Comparison of ENCODE assay signal across 7 mouse cellular contexts in genomic region chr9:43116134-43116996, GRCm38 (mm10). TPM values are rescaled to one million over a fixed set of nuclear protein-coding genes. Genes with fewer than 3 reads are reported as not detected.
DNase-seq lines count a peak whose midpoint lies in the region; ATAC-seq and TF ChIP-seq lines count a peak whose summit lies in the region.

Gene Tmem136, minus strand, starts transcription at chr9:43116570.

- H3K27me3 ChIP-seq in hindbrain, embryonic 15.5 days = no peaks in the 10 kb centered on the region
- H3K27me3 ChIP-seq in small intestine, adult 2 months (ENCODE audit: control insufficient read depth, insufficient read depth, low read length) = peaks cover 8% of the 10 kb centered on the region

- WGBS in hindbrain, embryonic 15.5 days = 3% methylated on average over 55 of the region's 55 CpGs
- WGBS in small intestine, adult 2 months = 8% methylated on average over 55 of the region's 55 CpGs

- TF ChIP-seq CTCF in gastrocnemius, adult 2 months (IDR thresholded peaks at IDR 0.05) = no peak
- TF ChIP-seq CTCF in small intestine, adult 2 months (IDR thresholded peaks at IDR 0.05; ENCODE audit: extremely low read depth, insufficient read length, insufficient replicate concordance, low read depth, low read length) = no peak

- peak within 1 kb of the TSS; percentile 76 for H3K27ac ChIP-seq in gastrocnemius, adult 2 months
- peak within 1 kb of the TSS; percentile 51 for H3K27ac ChIP-seq in hindbrain, embryonic 15.5 days (replicated peaks)
- H3K27ac ChIP-seq in small intestine, adult 2 months (ENCODE audit: insufficient read depth, low read depth, low read length) = no peak within 1 kb of the TSS

- DNase-seq in adrenal gland, postnatal 25 days = peak; percentile 58
- DNase-seq in gastrocnemius, adult 2 months = peak; percentile 81
- DNase-seq in left cerebral cortex, adult 8-10 months (ENCODE audit: low spot score in 2 of 2) = peak; percentile 51 to 52
- peak; percentile 41 to 67 for DNase-seq in lung, postnatal 4 days

- ATAC-seq in common myeloid progenitor, adult 5-6 weeks (replicated peaks; ENCODE audit: low read depth, poor library complexity, severe bottlenecking) = peak; percentile 77
- peak; percentile 97 for ATAC-seq in hindbrain, embryonic 15.5 days (ENCODE audit: low FRiP score, low read depth)

- H3K9ac ChIP-seq in hindbrain, embryonic 15.5 days = peak within 1 kb of the TSS; percentile 83

- TF ChIP-seq POLR2A in small intestine, adult 2 months (IDR thresholded peaks at IDR 0.05; ENCODE audit: low read depth, low read length) = no peak

- peaks cover 20% of the 10 kb centered on the region for H3K4me1 ChIP-seq in hindbrain, embryonic 15.5 days (replicated peaks)
- peaks cover 6% of the 10 kb centered on the region; the same call in 1 of the 2 replicates for H3K4me1 ChIP-seq in small intestine, adult 2 months (ENCODE audit: control insufficient read depth, insufficient read depth, insufficient read length, low read length)

- no peaks in the 10 kb centered on the region for H3K9me3 ChIP-seq in hindbrain, embryonic 15.5 days

- H3K36me3 ChIP-seq in hindbrain, embryonic 15.5 days = peaks cover 4% of the 10 kb centered on the region; the same call in 1 of the 2 replicates
- no peaks in the 10 kb centered on the region for H3K36me3 ChIP-seq in small intestine, adult 2 months (ENCODE audit: control insufficient read depth, insufficient read depth, low read length)

- intact Hi-C loops in gastrocnemius, adult 2 months (cut with DNase I) = no loop called here

- peak within 1 kb of the TSS; percentile 67 for H3K4me2 ChIP-seq in hindbrain, embryonic 15.5 days

- H3K4me3 ChIP-seq in gastrocnemius, adult 2 months = peak within 1 kb of the TSS; percentile 77
- peak within 1 kb of the TSS; percentile 74 for H3K4me3 ChIP-seq in hindbrain, embryonic 15.5 days
- H3K4me3 ChIP-seq in small intestine, adult 2 months (ENCODE audit: low read depth, low read length) = peak within 1 kb of the TSS; percentile 56

RNA-seq across cellular contexts. Expression of gene Tmem136, which starts in this region (rescaled TPM):
- 4.4 and 5.7 TPM in 2 replicates for total RNA-seq in adrenal gland, postnatal 25 days (2021)
- 0.05 TPM in 1 of 2 replicates, not detected in the other for total RNA-seq in common myeloid progenitor, adult 5-6 weeks (2017)
- 1 to 10 TPM; 2.3 to 3.0 TPM for total RNA-seq in gastrocnemius, adult 2 months (2021)
- 7.2 and 10.0 TPM in 2 replicates for polyA plus RNA-seq in hindbrain, embryonic 15.5 days (2015; fragmentation: Nextera tagmentation; extraction: Ambion mirVana)
- 10 to 100 TPM; 14.8 to 18.3 (median 15.7) TPM for total RNA-seq in left cerebral cortex, adult 8-10 months (2022)
- 0.23 and 0.55 TPM in 2 replicates for polyA plus RNA-seq in small intestine, adult 2 months (2012; rRNA removed)

Comparison
In these comparisons a context has a peak if more than half of its experiments do, and no peak if none do; other contexts are left out.
1. Peak in ATAC-seq in common myeloid progenitor, adult 5-6 weeks; RNA of the gene not detected or under 1 TPM.